Mouse (Mus musculus): ENCODE measurements around the gene Polr2j. TPM values are rescaled to one million over a fixed set of nuclear protein-coding genes. Genes with fewer than 3 reads are reported as not detected.
"Not testable (repeated sequence)": the region's sequence is repeated elsewhere in the genome, so short reads cannot be mapped to it uniquely, and the experiment has no call there.

The Polr2j gene
- polyA plus RNA-seq, 1 experiment from 2014 or later, result 243 TPM

- no peaks in the 10 kb centered on the region for H3K27me3 ChIP-seq (ENCODE audit: control insufficient read depth, insufficient read depth, low read length)
- no peak overlapping the region for H3K27ac ChIP-seq (ENCODE audit: low read length)
- ATAC-seq (ENCODE audit: insufficient number of reproducible peaks, insufficient read depth, low FRiP score, low read depth), result no peak
- no peak overlapping the region for H3K9ac ChIP-seq (replicated peaks; ENCODE audit: low read depth, low read length)
- H3K4me3 ChIP-seq (ENCODE audit: low read depth, low read length), result no peak overlapping the region
- no peaks in the 10 kb centered on the region for H3K36me3 ChIP-seq (ENCODE audit: control insufficient read depth, insufficient read depth, low read length)
- 65% methylated on average over 8 of the region's 8 CpGs for WGBS
- no peak overlapping the region for H3K4me2 ChIP-seq (replicated peaks; ENCODE audit: low read depth, low read length)
- no peaks in the 10 kb centered on the region for H3K4me1 ChIP-seq (ENCODE audit: control insufficient read depth, insufficient read depth, low read length)
- no peaks in the 10 kb centered on the region for H3K9me3 ChIP-seq (ENCODE audit: control insufficient read depth, low read depth, low read length)
Observed at GRCm38 (mm10) chr5:136094249-136095010, 22.0 kb upstream of the Polr2j start.

GRCm38 (mm10) chr5:136095089-136095488 lies 21.3 kb upstream of the Polr2j start:
- H3K36me3 ChIP-seq (ENCODE audit: control insufficient read depth, insufficient read depth, low read length), result no peaks in the 10 kb centered on the region
- no peaks in the 10 kb centered on the region for H3K27me3 ChIP-seq (ENCODE audit: control insufficient read depth, insufficient read depth, low read length)
- 67% methylated on average over 7 of the region's 7 CpGs for WGBS
- H3K27ac ChIP-seq (ENCODE audit: low read length), result no peak overlapping the region
- ATAC-seq (ENCODE audit: insufficient number of reproducible peaks, insufficient read depth, low FRiP score, low read depth), result no peak
- no peak overlapping the region for H3K4me2 ChIP-seq (replicated peaks; ENCODE audit: low read depth, low read length)
- H3K9me3 ChIP-seq (ENCODE audit: control insufficient read depth, low read depth, low read length), result no peaks in the 10 kb centered on the region
- H3K4me3 ChIP-seq (ENCODE audit: low read depth, low read length), result no peak overlapping the region
- H3K4me1 ChIP-seq (ENCODE audit: control insufficient read depth, insufficient read depth, low read length), result no peaks in the 10 kb centered on the region
- no peak overlapping the region for H3K9ac ChIP-seq (replicated peaks; ENCODE audit: low read depth, low read length)

GRCm38 (mm10) chr5:136098536-136098935 lies 17.9 kb upstream of the Polr2j start:
- no peak overlapping the region for H3K9ac ChIP-seq (replicated peaks; ENCODE audit: low read depth, low read length)
- no peak overlapping the region for H3K27ac ChIP-seq (ENCODE audit: low read length)
- 81% methylated on average over 10 of the region's 10 CpGs for WGBS
- no peaks in the 10 kb centered on the region for H3K9me3 ChIP-seq (ENCODE audit: control insufficient read depth, low read depth, low read length)
- no peak overlapping the region for H3K4me2 ChIP-seq (replicated peaks; ENCODE audit: low read depth, low read length)
- H3K4me3 ChIP-seq (ENCODE audit: low read depth, low read length), result no peak overlapping the region
- peaks cover 8% of the 10 kb centered on the region; the same call in 1 of the 2 replicates for H3K4me1 ChIP-seq (ENCODE audit: control insufficient read depth, insufficient read depth, low read length)
- no peaks in the 10 kb centered on the region for H3K27me3 ChIP-seq (ENCODE audit: control insufficient read depth, insufficient read depth, low read length)
- no peaks in the 10 kb centered on the region for H3K36me3 ChIP-seq (ENCODE audit: control insufficient read depth, insufficient read depth, low read length)
- ATAC-seq (ENCODE audit: insufficient number of reproducible peaks, insufficient read depth, low FRiP score, low read depth), result no peak

GRCm38 (mm10) chr5:136102099-136102820 lies 14.2 kb upstream of the Polr2j start:
- peaks cover 8% of the 10 kb centered on the region; the same call in 1 of the 2 replicates for H3K4me1 ChIP-seq (ENCODE audit: control insufficient read depth, insufficient read depth, low read length)
- peak; percentile 87 for ATAC-seq (ENCODE audit: insufficient number of reproducible peaks, insufficient read depth, low FRiP score, low read depth)
- H3K9me3 ChIP-seq (ENCODE audit: control insufficient read depth, low read depth, low read length), result no peaks in the 10 kb centered on the region
- 8% methylated on average over 41 of the region's 41 CpGs for WGBS
- no peak overlapping the region for H3K27ac ChIP-seq (ENCODE audit: low read length)
- H3K4me3 ChIP-seq (ENCODE audit: low read depth, low read length), result peak overlapping the region; percentile 28
- no peaks in the 10 kb centered on the region for H3K36me3 ChIP-seq (ENCODE audit: control insufficient read depth, insufficient read depth, low read length)
- H3K4me2 ChIP-seq (replicated peaks; ENCODE audit: low read depth, low read length), result peak overlapping the region; percentile 61
- 0 out of 2 replicates have a peak overlapping the region, but pooled peaks have one; percentile 14 for H3K9ac ChIP-seq (replicated peaks; ENCODE audit: low read depth, low read length)
- H3K27me3 ChIP-seq (ENCODE audit: control insufficient read depth, insufficient read depth, low read length), result no peaks in the 10 kb centered on the region

GRCm38 (mm10) chr5:136104511-136104910 lies 11.9 kb upstream of the Polr2j start:
- Histone ChIP-seq H3K4me2 (replicated peaks; ENCODE audit: low read depth, low read length) (no peak overlapping the region), H3K9ac (replicated peaks; ENCODE audit: low read depth, low read length) (no peak overlapping the region), H3K27ac (ENCODE audit: low read length) (no peak overlapping the region), H3K9me3 (ENCODE audit: control insufficient read depth, low read depth, low read length) (no peaks in the 10 kb centered on the region), H3K4me1 (ENCODE audit: control insufficient read depth, insufficient read depth, low read length) (peaks cover 8% of the 10 kb centered on the region; the same call in 1 of the 2 replicates), H3K36me3 (ENCODE audit: control insufficient read depth, insufficient read depth, low read length) (no peaks in the 10 kb centered on the region), H3K4me3 (ENCODE audit: low read depth, low read length) (no peak overlapping the region), H3K27me3 (ENCODE audit: control insufficient read depth, insufficient read depth, low read length) (no peaks in the 10 kb centered on the region)
- 85% methylated on average over 5 of the region's 5 CpGs for WGBS
- no peak for ATAC-seq (ENCODE audit: insufficient number of reproducible peaks, insufficient read depth, low FRiP score, low read depth)

GRCm38 (mm10) chr5:136108486-136108885 lies 7.9 kb upstream of the Polr2j start:
- no peak overlapping the region for H3K27ac ChIP-seq (ENCODE audit: low read length)
- H3K9me3 ChIP-seq (ENCODE audit: control insufficient read depth, low read depth, low read length), result no peaks in the 10 kb centered on the region
- H3K27me3 ChIP-seq (ENCODE audit: control insufficient read depth, insufficient read depth, low read length), result no peaks in the 10 kb centered on the region
- 57% methylated on average over 2 of the region's 2 CpGs for WGBS
- H3K4me2 ChIP-seq (replicated peaks; ENCODE audit: low read depth, low read length), result no peak overlapping the region
- H3K36me3 ChIP-seq (ENCODE audit: control insufficient read depth, insufficient read depth, low read length), result no peaks in the 10 kb centered on the region
- no peak for ATAC-seq (ENCODE audit: insufficient number of reproducible peaks, insufficient read depth, low FRiP score, low read depth)
- H3K9ac ChIP-seq (replicated peaks; ENCODE audit: low read depth, low read length), result no peak overlapping the region
- no peak overlapping the region for H3K4me3 ChIP-seq (ENCODE audit: low read depth, low read length)
- no peaks in the 10 kb centered on the region for H3K4me1 ChIP-seq (ENCODE audit: control insufficient read depth, insufficient read depth, low read length)

GRCm38 (mm10) chr5:136109042-136109441 lies 7.4 kb upstream of the Polr2j start:
- no peak for ATAC-seq (ENCODE audit: insufficient number of reproducible peaks, insufficient read depth, low FRiP score, low read depth)
- WGBS, result 78% methylated on average over 3 of the region's 3 CpGs

GRCm38 (mm10) chr5:136113546-136113945 lies 2.9 kb upstream of the Polr2j start:
- not testable (repeated sequence) for H3K9me3 ChIP-seq (ENCODE audit: control insufficient read depth, low read depth, low read length); ATAC-seq (ENCODE audit: insufficient number of reproducible peaks, insufficient read depth, low FRiP score, low read depth); H3K4me2 ChIP-seq (replicated peaks; ENCODE audit: low read depth, low read length); H3K27ac ChIP-seq (ENCODE audit: low read length); H3K36me3 ChIP-seq (ENCODE audit: control insufficient read depth, insufficient read depth, low read length); H3K9ac ChIP-seq (replicated peaks; ENCODE audit: low read depth, low read length); H3K27me3 ChIP-seq (ENCODE audit: control insufficient read depth, insufficient read depth, low read length); H3K4me3 ChIP-seq (ENCODE audit: low read depth, low read length)
- H3K4me1 ChIP-seq (ENCODE audit: control insufficient read depth, insufficient read depth, low read length), result peaks cover 15% of the 10 kb centered on the region
- 36% methylated on average over 4 of the region's 4 CpGs for WGBS

More at GRCm38 (mm10) chr5:136109042-136109441, 7.4 kb upstream of the Polr2j start:
- Histone ChIP-seq H3K9me3 (ENCODE audit: control insufficient read depth, low read depth, low read length) (no peaks in the 10 kb centered on the region), H3K4me2 (replicated peaks; ENCODE audit: low read depth, low read length) (no peak overlapping the region), H3K4me1 (ENCODE audit: control insufficient read depth, insufficient read depth, low read length) (no peaks in the 10 kb centered on the region), H3K4me3 (ENCODE audit: low read depth, low read length) (no peak overlapping the region), H3K9ac (replicated peaks; ENCODE audit: low read depth, low read length) (no peak overlapping the region), H3K36me3 (ENCODE audit: control insufficient read depth, insufficient read depth, low read length) (no peaks in the 10 kb centered on the region), H3K27ac (ENCODE audit: low read length) (no peak overlapping the region), H3K27me3 (ENCODE audit: control insufficient read depth, insufficient read depth, low read length) (no peaks in the 10 kb centered on the region)
